Mouse (Mus musculus): ENCODE data around the gene Rnf145. TPM values are rescaled to one million over a fixed set of nuclear protein-coding genes. Genes with fewer than 3 reads are reported as not detected.

The Rnf145 gene
- polyA plus RNA-seq, 2 experiments, result 84.5 to 92.1 TPM

DNA sequence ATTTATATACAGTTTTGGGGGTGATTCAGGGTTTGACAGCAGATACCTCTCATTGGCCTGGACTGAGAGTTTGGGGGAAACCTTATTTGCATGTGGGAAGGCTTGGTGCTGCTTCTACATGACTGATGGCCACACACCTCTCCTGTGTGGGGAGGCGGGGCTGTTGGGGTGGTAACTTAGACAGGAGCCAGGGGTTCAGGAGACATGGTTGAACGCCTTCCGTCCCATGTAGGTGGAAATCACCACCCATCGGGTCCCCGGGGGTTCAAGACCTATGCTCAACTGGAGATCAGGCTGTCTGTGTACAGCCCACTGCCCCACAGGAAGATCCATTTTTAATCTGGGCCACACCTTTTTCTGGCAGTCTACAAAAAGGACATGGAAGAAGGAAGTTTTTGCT is 56.1 kb downstream of the Rnf145 start:
- no peaks in the 10 kb centered on the region for H3K4me1 ChIP-seq (ENCODE audit: control insufficient read depth, insufficient read depth, low read length)
- no peak overlapping the region for H3K27ac ChIP-seq (replicated peaks; ENCODE audit: low read depth, low read length)
- WGBS, result 92% methylated on average over 5 of the region's 5 CpGs
- H3K9ac ChIP-seq (ENCODE audit: low read depth, low read length, severe bottlenecking), result no peak overlapping the region
- no peaks in the 10 kb centered on the region for H3K9me3 ChIP-seq (ENCODE audit: control insufficient read depth, low read length)
- H3K4me3 ChIP-seq (replicated peaks; ENCODE audit: low read length), result no peak overlapping the region
- DNase-seq (ENCODE audit: low spot score) (no peak), ATAC-seq (ENCODE audit: low FRiP score, low read depth) (no peak)
- no peaks in the 10 kb centered on the region for H3K36me3 ChIP-seq (ENCODE audit: control insufficient read depth, insufficient read depth, low read length)
- H3K4me2 ChIP-seq (replicated peaks; ENCODE audit: low read depth, low read length, severe bottlenecking), result no peak overlapping the region
- TF ChIP-seq POLR2A (IDR thresholded peaks at IDR 0.05; ENCODE audit: borderline replicate concordance, extremely low read depth, insufficient read depth, insufficient read length), result no peak
- H3K27me3 ChIP-seq (ENCODE audit: control insufficient read depth, insufficient read depth, low read length), result no peaks in the 10 kb centered on the region

DNA sequence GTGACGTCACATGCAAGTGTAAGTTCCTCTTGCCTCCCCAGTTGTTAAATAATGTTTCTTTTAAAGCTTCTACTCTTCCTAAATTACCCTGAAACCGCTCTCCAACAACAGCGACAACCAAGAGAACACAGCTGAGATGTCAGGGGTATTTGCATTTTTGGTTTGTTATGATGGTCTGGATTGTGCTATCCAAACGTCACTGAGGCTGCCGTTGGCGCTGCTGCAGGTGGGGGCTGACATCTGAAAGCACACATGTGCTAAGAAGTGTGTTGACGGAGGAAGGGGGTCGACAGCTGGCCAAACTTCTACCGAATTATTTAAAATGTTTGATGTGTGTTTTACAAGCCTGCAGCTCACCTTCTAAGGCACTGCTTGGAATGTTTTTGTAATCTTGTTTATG is 59.1 kb downstream of the Rnf145 start:
- no peak for TF ChIP-seq POLR2A (IDR thresholded peaks at IDR 0.05; ENCODE audit: borderline replicate concordance, extremely low read depth, insufficient read depth, insufficient read length)
- H3K4me3 ChIP-seq (replicated peaks; ENCODE audit: low read length), result no peak overlapping the region
- H3K4me2 ChIP-seq (replicated peaks; ENCODE audit: low read depth, low read length, severe bottlenecking), result no peak overlapping the region
- ATAC-seq (ENCODE audit: low FRiP score, low read depth) (no peak), DNase-seq (ENCODE audit: low spot score) (no peak)
- no peak overlapping the region for H3K27ac ChIP-seq (replicated peaks; ENCODE audit: low read depth, low read length)
- H3K27me3 ChIP-seq (ENCODE audit: control insufficient read depth, insufficient read depth, low read length), result no peaks in the 10 kb centered on the region
- no peak overlapping the region for H3K9ac ChIP-seq (ENCODE audit: low read depth, low read length, severe bottlenecking)
- no peaks in the 10 kb centered on the region for H3K4me1 ChIP-seq (ENCODE audit: control insufficient read depth, insufficient read depth, low read length)
- WGBS, result 49% methylated on average over 9 of the region's 9 CpGs
- H3K36me3 ChIP-seq (ENCODE audit: control insufficient read depth, insufficient read depth, low read length), result no peaks in the 10 kb centered on the region
- H3K9me3 ChIP-seq (ENCODE audit: control insufficient read depth, low read length), result no peaks in the 10 kb centered on the region

- Histone ChIP-seq H3K9me3 (ENCODE audit: control insufficient read depth, low read length) (no peaks in the 10 kb centered on the region), H3K9ac (ENCODE audit: low read depth, low read length, severe bottlenecking) (no peak overlapping the region), H3K4me2 (replicated peaks; ENCODE audit: low read depth, low read length, severe bottlenecking) (no peak overlapping the region), H3K27ac (replicated peaks; ENCODE audit: low read depth, low read length) (no peak overlapping the region), H3K36me3 (ENCODE audit: control insufficient read depth, insufficient read depth, low read length) (no peaks in the 10 kb centered on the region), H3K4me3 (replicated peaks; ENCODE audit: low read length) (no peak overlapping the region), H3K27me3 (ENCODE audit: control insufficient read depth, insufficient read depth, low read length) (no peaks in the 10 kb centered on the region), H3K4me1 (ENCODE audit: control insufficient read depth, insufficient read depth, low read length) (no peaks in the 10 kb centered on the region)
- WGBS, result 35% methylated on average over 11 of the region's 11 CpGs
- TF ChIP-seq POLR2A (IDR thresholded peaks at IDR 0.05; ENCODE audit: borderline replicate concordance, extremely low read depth, insufficient read depth, insufficient read length), result no peak
- no peak for ATAC-seq (ENCODE audit: low FRiP score, low read depth)
- no peak for DNase-seq (ENCODE audit: low spot score)
Observed at GRCm38 (mm10) chr11:44581277-44581683, 62.5 kb downstream of the Rnf145 start.

DNA sequence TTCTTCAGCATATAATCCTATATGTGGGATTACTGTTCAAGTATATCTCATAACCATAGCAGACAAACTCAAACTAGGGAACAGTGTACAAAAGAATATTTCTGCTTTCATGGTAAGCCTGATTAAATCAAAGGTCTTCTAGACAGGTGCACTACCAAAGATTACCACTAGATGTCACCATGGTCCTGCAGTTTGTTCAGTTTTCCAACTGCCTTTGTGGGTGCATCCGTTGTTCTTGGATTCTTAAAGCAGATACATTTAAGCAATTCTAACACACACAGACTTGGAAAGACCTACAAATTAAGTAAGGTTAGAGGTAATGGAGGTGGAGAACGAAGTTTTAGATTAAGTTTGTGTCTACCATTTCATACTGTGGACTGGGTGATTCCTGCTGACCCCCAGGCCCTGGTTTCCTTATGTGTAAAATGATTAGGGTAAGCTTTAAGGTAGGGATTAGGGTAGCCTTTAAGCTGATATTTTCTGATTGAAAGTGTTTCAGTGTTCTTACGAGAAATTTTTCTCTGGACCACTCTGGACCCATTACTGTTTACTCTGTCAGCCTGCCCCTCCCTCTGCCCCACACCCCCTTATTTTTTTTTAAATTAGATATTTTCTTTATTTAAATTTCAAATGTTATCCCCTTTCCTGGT is 67.4 kb downstream of the Rnf145 start:
- H3K9me3 ChIP-seq (ENCODE audit: control insufficient read depth, low read length), result no peaks in the 10 kb centered on the region
- WGBS, result 5% methylated on average over 3 of the region's 3 CpGs
- ATAC-seq (ENCODE audit: low FRiP score, low read depth) (peak; percentile 60; the same call in 1 of the 2 replicates), DNase-seq (ENCODE audit: low spot score) (peak; percentile 94)
- 0 out of 2 replicates have a peak, but pooled peaks cover 3% of the 10 kb centered on the region for H3K4me1 ChIP-seq (ENCODE audit: control insufficient read depth, insufficient read depth, low read length)
- no peak overlapping the region for H3K27ac ChIP-seq (replicated peaks; ENCODE audit: low read depth, low read length)
- no peak overlapping the region for H3K4me3 ChIP-seq (replicated peaks; ENCODE audit: low read length)
- H3K4me2 ChIP-seq (replicated peaks; ENCODE audit: low read depth, low read length, severe bottlenecking), result no peak overlapping the region
- H3K9ac ChIP-seq (ENCODE audit: low read depth, low read length, severe bottlenecking), result no peak overlapping the region
- no peaks in the 10 kb centered on the region for H3K36me3 ChIP-seq (ENCODE audit: control insufficient read depth, insufficient read depth, low read length)
- TF ChIP-seq POLR2A (IDR thresholded peaks at IDR 0.05; ENCODE audit: borderline replicate concordance, extremely low read depth, insufficient read depth, insufficient read length), result no peak
- H3K27me3 ChIP-seq (ENCODE audit: control insufficient read depth, insufficient read depth, low read length), result no peaks in the 10 kb centered on the region

DNA sequence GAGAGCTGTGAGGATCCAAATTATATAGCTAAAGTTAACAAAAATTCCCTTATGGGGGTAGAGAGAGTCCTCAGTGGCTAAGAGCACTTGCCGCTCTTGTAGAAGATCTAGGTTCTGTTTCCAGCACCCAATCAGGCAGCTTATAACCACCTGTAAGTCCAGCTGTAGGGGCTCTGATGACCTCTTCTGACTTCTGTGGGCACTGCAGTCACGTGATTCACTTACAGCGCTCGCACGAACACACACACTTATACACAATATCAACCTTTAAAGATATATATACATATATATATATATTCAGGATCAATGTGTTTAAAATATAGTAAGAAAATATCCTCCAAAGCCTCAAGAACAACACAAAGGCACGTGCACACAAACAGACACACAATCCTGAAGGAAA is 74.3 kb downstream of the Rnf145 start:
- Histone ChIP-seq H3K9me3 (ENCODE audit: control insufficient read depth, low read length) (no peaks in the 10 kb centered on the region), H3K36me3 (ENCODE audit: control insufficient read depth, insufficient read depth, low read length) (no peaks in the 10 kb centered on the region), H3K9ac (ENCODE audit: low read depth, low read length, severe bottlenecking) (no peak overlapping the region), H3K27me3 (ENCODE audit: control insufficient read depth, insufficient read depth, low read length) (no peaks in the 10 kb centered on the region), H3K4me1 (ENCODE audit: control insufficient read depth, insufficient read depth, low read length) (0 out of 2 replicates have a peak, but pooled peaks cover 3% of the 10 kb centered on the region), H3K27ac (replicated peaks; ENCODE audit: low read depth, low read length) (no peak overlapping the region), H3K4me2 (replicated peaks; ENCODE audit: low read depth, low read length, severe bottlenecking) (no peak overlapping the region), H3K4me3 (replicated peaks; ENCODE audit: low read length) (no peak overlapping the region)
- no peak for TF ChIP-seq POLR2A (IDR thresholded peaks at IDR 0.05; ENCODE audit: borderline replicate concordance, extremely low read depth, insufficient read depth, insufficient read length)
- no peak for ATAC-seq (ENCODE audit: low FRiP score, low read depth)
- 94% methylated on average over 6 of the region's 6 CpGs for WGBS
- DNase-seq (ENCODE audit: low spot score), result no peak

Data from limb, embryonic 14.5 days (tissue).